Mouse (Mus musculus): ENCODE results near the gene Tmprss11e. TPM values are rescaled to one million over a fixed set of nuclear protein-coding genes. Genes with fewer than 3 reads are reported as not detected.

Gene Tmprss11e
- not detected in 2 replicates for polyA plus RNA-seq (2015; fragmentation: Nextera tagmentation; extraction: Ambion mirVana)

- DNase-seq (ENCODE audit: low spot score) = no peak
Measured at GRCm38 (mm10) chr5:86745715-86746114, at the start of gene Tmprss11e. Gene Tmprss11e (minus strand): TSS chr5:86745815.

DNA sequence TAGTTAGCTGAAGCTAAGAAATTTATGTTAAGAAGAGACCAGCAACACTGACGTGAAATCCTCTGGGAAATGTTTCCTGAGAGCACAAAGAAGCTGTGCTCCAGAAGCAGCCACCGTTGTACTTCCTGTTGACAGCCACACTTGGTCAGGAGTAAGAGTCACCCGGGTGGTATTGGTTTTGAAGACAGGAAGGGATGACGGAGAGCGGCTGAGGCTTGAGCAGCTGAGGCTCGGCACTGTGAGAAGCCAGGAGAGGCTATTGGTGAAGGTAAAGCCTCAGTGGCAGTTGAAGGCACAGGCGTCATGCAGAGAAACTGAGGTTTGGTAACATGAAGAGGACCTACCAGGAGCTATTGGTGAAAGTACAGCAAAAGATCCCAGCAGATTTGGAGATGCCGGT is 47.2 kb upstream of the Tmprss11e start:
- DNase-seq (ENCODE audit: low spot score) = no peak

- no peak for DNase-seq (ENCODE audit: low spot score)
Measured at GRCm38 (mm10) chr5:86792249-86792648, 46.6 kb upstream of the Tmprss11e start.

DNA sequence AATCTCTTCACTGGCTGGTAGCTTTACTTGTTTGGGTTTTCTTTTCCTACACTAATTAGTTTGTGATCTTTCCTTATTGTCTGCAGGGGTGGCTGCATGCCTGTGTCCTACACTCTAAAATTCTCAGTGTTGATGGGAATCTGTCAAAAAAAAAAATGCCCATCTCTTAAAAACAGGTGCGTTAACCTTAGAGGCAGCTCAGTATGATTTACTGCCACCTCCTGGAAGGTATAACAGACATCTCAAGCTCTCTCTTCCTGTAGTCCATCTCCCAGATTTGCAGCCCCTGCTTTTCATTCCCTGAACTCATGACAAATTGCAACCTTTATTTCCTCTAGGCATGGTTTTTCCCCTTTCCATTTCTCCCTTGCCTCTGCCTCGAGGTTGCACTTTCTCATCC is 44.3 kb upstream of the Tmprss11e start:
- DNase-seq (ENCODE audit: low spot score) = no peak

DNA sequence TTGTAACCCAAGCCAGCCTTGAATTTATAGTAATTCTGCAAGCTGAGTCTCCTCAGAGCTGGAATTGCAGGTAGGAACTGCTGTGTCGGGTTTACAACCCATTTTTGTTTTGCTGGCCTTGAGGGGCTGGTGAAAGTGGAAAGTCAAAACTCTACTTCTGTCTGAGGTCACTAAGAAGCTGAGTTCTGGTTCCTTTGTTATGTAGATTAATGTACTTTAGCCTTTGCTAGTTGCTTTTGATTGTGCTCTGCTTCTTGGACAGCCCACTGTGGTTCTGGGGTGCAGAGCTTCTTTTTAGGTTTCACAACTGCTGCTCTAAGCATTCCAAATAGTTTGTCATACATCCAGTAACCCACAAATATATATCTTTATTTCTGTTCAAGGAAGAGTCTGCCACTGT is 41.2 kb upstream of the Tmprss11e start:
- DNase-seq (ENCODE audit: low spot score) = no peak

- no peak for DNase-seq (ENCODE audit: low spot score)
Measured at GRCm38 (mm10) chr5:86784205-86784604, 38.6 kb upstream of the Tmprss11e start.

- no peak for DNase-seq (ENCODE audit: low spot score)
Measured at GRCm38 (mm10) chr5:86783059-86783458, 37.4 kb upstream of the Tmprss11e start.

DNA sequence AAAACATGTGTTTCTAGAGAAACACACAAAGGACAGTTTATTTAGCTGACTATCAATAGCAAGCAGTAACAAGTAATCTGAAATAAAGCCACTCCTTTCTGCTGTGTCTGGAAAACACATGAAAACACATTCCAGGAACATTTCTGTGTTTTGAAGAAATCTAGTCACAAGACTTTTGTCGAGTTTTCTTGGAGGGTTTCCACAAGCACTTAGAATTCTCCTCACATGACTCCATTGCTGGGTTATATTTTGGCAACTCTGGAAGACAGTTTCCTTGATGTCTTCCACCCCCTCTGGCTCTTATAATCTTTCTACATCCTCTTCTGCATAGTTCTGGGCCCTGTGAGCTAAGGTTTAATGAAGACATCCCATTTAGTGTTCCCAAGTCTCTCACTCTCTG is 32.9 kb upstream of the Tmprss11e start:
- no peak for DNase-seq (ENCODE audit: low spot score)

GRCm38 (mm10) chr5:86776941-86777340 is 31.3 kb upstream of the Tmprss11e start:
- DNase-seq (ENCODE audit: low spot score) = no peak

GRCm38 (mm10) chr5:86771010-86771409 is 25.4 kb upstream of the Tmprss11e start:
- no peak for DNase-seq (ENCODE audit: low spot score)

DNA sequence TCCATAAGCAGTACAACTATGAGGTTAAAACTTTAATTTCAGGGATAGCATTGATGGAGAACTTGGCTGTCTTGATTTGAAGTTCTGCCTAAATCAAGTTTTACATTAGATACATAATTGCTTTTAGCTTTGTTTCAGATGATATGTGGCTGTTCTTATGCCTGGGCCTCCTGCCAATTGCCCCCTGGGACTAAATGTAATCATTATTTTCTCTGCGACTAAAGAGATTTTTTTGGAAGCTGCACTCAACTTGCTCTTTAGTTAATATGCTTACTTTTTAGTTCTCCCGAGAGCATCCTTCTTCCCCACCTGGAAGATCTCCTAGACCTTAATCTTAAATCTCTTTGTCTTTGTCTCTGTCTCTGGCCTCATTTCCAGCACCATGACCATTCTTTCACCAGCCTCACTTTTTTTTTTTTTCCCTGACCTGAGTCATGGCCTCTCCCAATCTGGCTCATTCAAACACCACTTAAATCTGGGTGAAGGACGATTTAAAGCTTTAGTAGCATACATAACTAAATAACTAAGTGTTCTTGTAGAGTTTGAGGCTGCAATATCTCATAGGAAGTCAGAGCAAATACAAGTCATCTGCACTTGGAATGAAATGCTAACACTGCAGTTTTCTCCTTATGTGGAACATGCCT is 23.5 kb upstream of the Tmprss11e start:
- no peak for DNase-seq (ENCODE audit: low spot score)

DNA sequence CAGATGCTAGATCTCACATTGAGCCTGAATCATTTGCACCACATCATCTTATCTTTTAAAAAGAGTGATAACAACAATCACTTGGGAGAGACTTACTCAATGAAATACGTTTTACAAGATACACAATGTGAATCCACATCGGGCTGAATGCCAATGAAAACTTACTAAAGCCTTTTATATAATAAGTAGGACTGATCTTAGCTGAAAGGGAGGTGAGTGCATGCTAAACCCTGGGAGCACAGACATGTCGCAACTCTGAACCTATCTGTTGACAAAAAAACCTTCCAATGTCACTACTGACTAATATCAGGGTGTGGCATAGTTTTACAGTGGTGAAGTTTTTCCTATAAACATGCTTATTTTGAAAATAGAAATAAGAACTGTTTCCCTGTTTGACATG is 2.8 kb downstream of the Tmprss11e start:
- no peak for DNase-seq (ENCODE audit: low spot score)

DNA sequence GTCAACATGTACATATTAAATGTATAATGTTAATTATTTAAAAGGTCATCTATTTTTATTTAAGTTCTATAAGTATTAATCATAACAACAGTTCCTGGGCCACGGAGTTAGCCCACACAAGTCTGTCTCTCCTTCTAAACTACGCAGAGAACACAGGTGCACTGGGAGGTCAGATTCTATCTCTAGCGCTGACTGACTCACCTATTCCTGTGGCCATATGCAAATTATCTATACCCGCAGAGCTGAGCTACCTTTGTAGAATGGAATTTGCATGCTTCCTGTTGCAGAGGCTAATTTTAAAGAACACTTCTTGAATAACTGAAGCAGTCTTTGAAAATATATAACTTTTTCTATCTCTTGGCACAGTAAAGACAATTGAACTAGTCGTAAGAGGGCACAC is 4.5 kb downstream of the Tmprss11e start:
- no peak for DNase-seq (ENCODE audit: low spot score)

GRCm38 (mm10) chr5:86735808-86736207 is 9.8 kb downstream of the Tmprss11e start:
- no peak for DNase-seq (ENCODE audit: low spot score)

GRCm38 (mm10) chr5:86730587-86730986 is 15.0 kb downstream of the Tmprss11e start:
- DNase-seq (ENCODE audit: low spot score) = no peak

DNA sequence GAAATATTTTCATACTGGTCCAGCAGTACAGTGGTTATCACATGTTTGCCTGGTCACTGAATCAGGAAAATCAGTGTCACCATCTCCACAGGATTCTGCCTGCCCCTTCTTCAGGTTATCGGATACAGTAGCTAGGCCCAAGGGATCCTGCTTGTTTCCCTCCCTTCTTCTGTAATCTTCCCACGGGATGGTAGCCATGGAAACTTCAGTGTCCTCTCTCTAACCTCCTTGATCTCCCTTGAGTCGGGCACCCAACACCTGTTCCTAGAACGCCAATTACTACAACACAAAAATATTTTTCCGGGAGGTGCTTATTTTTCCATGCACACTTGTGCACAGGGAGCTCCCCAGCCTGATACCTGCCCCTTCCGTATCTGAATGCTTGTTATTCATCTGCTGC is 17.0 kb downstream of the Tmprss11e start:
- no peak for DNase-seq (ENCODE audit: low spot score)

DNA sequence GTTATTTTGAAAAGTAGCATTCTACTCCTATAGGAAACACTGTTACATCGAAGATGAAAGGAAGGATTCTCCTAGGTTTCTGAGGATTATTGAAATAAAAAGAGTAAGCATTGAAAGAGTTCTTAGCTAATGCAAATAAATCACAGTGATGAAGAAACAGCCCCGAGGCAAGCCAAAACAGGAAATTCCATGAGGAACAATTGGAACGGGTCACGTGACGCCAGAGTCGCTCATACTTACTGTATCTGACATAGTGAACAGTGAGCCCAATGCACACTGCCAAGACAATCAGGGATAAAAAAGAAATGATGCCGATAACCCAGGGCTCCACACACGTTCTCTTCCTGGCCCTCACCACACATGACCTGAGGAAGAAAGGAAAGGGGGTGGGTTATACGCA is 18.6 kb downstream of the Tmprss11e start:
- DNase-seq (ENCODE audit: low spot score) = no peak

- DNase-seq (ENCODE audit: low spot score) = no peak
Measured at GRCm38 (mm10) chr5:86725021-86725420, 20.6 kb downstream of the Tmprss11e start.

DNA sequence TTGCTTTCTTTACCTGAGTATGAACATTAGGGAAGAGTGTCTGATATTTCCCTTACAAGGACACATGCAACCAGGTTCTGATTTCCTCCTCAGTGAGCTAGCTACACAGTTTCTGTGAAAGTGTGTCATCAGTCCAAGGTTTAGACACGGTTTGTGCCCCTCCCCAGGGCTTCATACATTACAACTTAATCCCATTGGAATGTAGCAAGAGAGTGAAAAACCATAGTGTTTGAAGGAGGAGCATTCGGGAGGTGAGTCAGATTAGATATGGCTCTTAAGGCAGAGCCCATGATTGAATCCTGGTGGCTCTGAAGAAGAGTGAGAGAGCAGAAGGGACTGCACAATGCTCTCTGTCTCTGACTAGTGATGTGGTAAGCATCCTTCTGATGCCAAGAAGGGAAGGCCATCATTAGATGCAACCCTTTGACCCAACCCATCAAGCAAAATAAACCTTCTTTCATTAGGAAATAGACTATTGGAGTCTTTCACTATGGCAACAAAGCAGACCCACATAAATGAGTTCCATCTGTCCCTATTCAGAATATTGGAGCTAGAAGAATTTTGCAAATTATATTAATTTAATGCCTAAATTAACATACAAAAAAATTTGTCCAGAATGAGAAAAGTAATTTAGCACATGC is 22.7 kb downstream of the Tmprss11e start:
- DNase-seq (ENCODE audit: low spot score) = no peak

DNA sequence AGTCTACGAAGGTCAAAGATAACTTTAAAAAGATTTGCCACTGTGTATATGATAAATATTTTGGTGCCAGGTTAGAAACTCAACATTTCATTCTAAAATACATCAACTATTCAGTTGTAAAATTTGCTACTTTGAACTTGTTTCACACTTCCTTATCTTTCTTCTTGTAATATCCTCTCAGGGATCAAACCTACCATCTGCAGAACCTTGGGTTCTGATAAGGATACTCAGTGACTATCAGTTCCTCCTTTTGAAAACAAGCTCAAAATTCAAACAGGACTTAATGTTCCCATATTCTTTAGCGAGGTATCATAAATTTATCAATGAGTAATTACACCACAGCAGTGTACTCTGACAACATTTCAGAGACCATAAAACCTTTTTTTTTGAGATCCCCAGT is 30.6 kb downstream of the Tmprss11e start:
- DNase-seq (ENCODE audit: low spot score) = no peak

GRCm38 (mm10) chr5:86704923-86705322 is 40.7 kb downstream of the Tmprss11e start:
- no peak for DNase-seq (ENCODE audit: low spot score)

DNA sequence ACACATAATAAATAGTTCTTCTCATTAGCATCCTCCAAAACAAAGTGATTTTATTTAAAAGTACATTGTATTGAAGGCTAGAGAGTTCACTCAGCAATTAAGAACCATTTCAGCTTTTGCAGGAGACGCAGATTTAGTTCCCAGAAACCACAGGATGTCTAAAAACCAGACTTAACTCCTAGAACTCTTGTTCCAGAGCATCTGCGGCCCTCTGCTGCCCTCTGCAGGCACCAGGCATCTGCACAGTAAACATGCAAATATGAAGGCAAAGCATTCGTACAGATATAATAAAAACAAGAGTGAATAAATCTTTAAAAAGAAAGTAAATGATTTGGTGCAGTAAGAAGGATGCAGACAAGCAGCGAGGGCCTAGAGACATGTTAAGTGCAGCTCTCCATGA is 60.9 kb downstream of the Tmprss11e start:
- DNase-seq (ENCODE audit: low spot score) = no peak

- no peak for DNase-seq (ENCODE audit: low spot score)
Measured at GRCm38 (mm10) chr5:86676262-86676661, 69.4 kb downstream of the Tmprss11e start, which contains the start of gene Tmprss11b. Gene Tmprss11b (minus strand): TSS chr5:86676362.

Data from thymus, postnatal 0 days (tissue).